Mouse (Mus musculus) midbrain, embryonic 11.5 days (tissue): Measurements from ENCODE around the gene Carm1. TPM values are rescaled to one million over a fixed set of nuclear protein-coding genes. Genes with fewer than 3 reads are reported as not detected.
"Not testable (repeated sequence)": the region's sequence is repeated elsewhere in the genome, so short reads cannot be mapped to it uniquely, and the experiment has no call there.

Experiments used
- ATAC-seq: fragments of 200-750 bp; cut with Nextera tagmentation; 2 replicates; pipeline ENCODE4 v1.8.0; 2017; ENCODE audit warnings: moderate TSS enrichment, moderate library complexity; ENCODE audit not compliant: low FRiP score
- DNase-seq: peaks from one replicate; pipeline ENCODE4 v3.0.0; 2015; ENCODE audit warnings: low spot score; ENCODE audit errors: missing footprints
- H3K27ac ChIP-seq: fragments of 300-500 bp; sonication (generic); 2 replicates; pipeline ENCODE4 v1.5.1; 2014; ENCODE audit warnings: low read depth, low read length
- H3K27me3 ChIP-seq: fragments of 300-500 bp; sonication (generic); 2 replicates; pipeline ENCODE4 v1.6.1; 2014; ENCODE audit warnings: mild to moderate bottlenecking, low read length, moderate library complexity, mixed read lengths; ENCODE audit not compliant: control insufficient read depth, insufficient read depth
- H3K36me3 ChIP-seq: fragments of 300-500 bp; sonication (generic); 2 replicates; pipeline ENCODE4 v1.6.1; 2014; ENCODE audit warnings: mild to moderate bottlenecking, low read length, moderate library complexity, mixed read lengths; ENCODE audit not compliant: control insufficient read depth, insufficient read depth
- H3K4me1 ChIP-seq: fragments of 300-500 bp; sonication (generic); 2 replicates; pipeline ENCODE4 v1.6.1; 2014; ENCODE audit warnings: low read length; ENCODE audit not compliant: control insufficient read depth, insufficient read depth
- H3K4me2 ChIP-seq: fragments of 300-500 bp; sonication (generic); 2 replicates; pipeline ENCODE4 v1.6.1; 2014; ENCODE audit warnings: mild to moderate bottlenecking, moderate library complexity
- H3K4me3 ChIP-seq: fragments of 300-500 bp; sonication (generic); 2 replicates; pipeline ENCODE4 v1.5.1; 2014; ENCODE audit warnings: low read depth, low read length
- H3K9ac ChIP-seq: fragments of 300-500 bp; sonication (generic); 2 replicates; pipeline ENCODE4 v1.6.1; 2014; ENCODE audit warnings: low read length
- H3K9me3 ChIP-seq: fragments of 300-500 bp; sonication (generic); 2 replicates; pipeline ENCODE4 v1.6.1; 2016; ENCODE audit warnings: low read length; ENCODE audit not compliant: control insufficient read depth
- WGBS: fragments of 180-500 bp; shearing (Covaris S2); extraction: QIAGEN DNeasy Blood & Tissue Kit; methylation state at CpG from one replicate; pipeline ENCODE4 v1.1.7; 2014; 5-methylcytosine and 5-hydroxymethylcytosine counted together
- polyA plus RNA-seq: library from polyadenylated mRNA; unstranded; fragments of >200 nt; fragmentation: Nextera tagmentation; extraction: Ambion mirVana; gene quantifications from 2 replicates; pipeline ENCODE4 v1.2.1, GENCODE M21; 2014

Carm1 gene
- polyA plus RNA-seq, 1 experiment from 2014 or later = 63.1 TPM

- ATAC-seq = no peak; the same call in 1 of the 2 replicates
- DNase-seq = peak; percentile 87
- 2% methylated on average over 47 of the region's 69 CpGs for WGBS
Measured at GRCm38 (mm10) chr9:21593122-21593721, 46.5 kb downstream of the Carm1 start.

DNA sequence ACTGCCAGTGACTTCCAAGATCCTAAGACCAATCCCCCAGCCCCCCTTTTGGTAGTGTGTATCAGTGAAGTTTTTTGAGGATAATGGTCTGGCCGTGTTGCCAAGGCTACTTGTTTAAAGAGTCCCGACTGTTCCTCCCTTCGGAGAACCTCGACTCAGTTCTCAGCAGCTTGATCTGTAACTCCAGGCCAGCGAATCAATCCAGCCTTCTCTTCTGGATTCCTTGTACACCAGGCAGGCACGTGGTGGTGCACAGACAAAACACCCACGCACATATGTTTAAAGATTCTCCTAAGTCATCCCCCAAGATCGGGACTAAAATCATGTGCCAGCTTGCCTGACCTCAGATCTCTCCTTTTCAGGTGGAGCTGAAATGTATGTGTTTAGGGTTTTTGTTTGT is 47.7 kb downstream of the Carm1 start:
- H3K27ac ChIP-seq, DNase-seq, H3K4me3 ChIP-seq, H3K36me3 ChIP-seq, H3K27me3 ChIP-seq, H3K9ac ChIP-seq, ATAC-seq, H3K9me3 ChIP-seq: not testable (repeated sequence)
- 92% methylated on average over 8 of the region's 8 CpGs for WGBS
- Histone ChIP-seq H3K4me2 (peak overlapping the region; percentile 97), H3K4me1 (peaks cover 12% of the 10 kb centered on the region)

More at GRCm38 (mm10) chr9:21593122-21593721, 46.5 kb downstream of the Carm1 start:
- peaks cover 12% of the 10 kb centered on the region for H3K4me1 ChIP-seq
- no peaks in the 10 kb centered on the region for H3K27me3 ChIP-seq
- peak overlapping the region; percentile 88 for H3K9ac ChIP-seq
- H3K36me3 ChIP-seq = peaks cover 9% of the 10 kb centered on the region; the same call in 1 of the 2 replicates
- peak overlapping the region; percentile 80 for H3K4me3 ChIP-seq
- peak overlapping the region; percentile 97 for H3K4me2 ChIP-seq
- peak overlapping the region; percentile 65 for H3K27ac ChIP-seq
- no peaks in the 10 kb centered on the region for H3K9me3 ChIP-seq

DNA sequence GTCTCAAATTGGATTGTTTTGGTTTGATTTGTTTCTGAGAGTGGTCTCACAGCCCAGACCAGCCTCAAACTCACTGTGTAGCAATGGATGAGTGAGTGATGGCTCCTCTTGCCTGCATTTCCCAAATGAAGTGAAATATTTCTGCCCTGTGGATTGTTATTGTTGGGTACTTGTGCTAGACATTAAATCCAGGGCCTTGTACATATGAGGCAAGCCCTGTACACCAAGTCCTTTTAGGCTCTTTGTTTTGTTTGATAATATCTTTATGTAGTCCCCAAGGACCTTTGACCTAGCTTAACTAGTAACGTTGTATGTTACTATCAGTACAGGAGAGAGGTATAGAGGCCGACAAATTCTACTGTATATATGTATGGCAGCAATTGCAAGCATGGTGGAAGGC is 48.1 kb downstream of the Carm1 start:
- peaks cover 12% of the 10 kb centered on the region for H3K4me1 ChIP-seq
- no peak overlapping the region for H3K4me3 ChIP-seq
- WGBS = 89% methylated on average over 2 of the region's 2 CpGs
- H3K27me3 ChIP-seq = no peaks in the 10 kb centered on the region
- no peak for ATAC-seq
- no peaks in the 10 kb centered on the region for H3K9me3 ChIP-seq
- no peak overlapping the region for H3K9ac ChIP-seq
- DNase-seq = no peak
- H3K4me2 ChIP-seq = no peak overlapping the region
- H3K27ac ChIP-seq = no peak overlapping the region
- no peaks in the 10 kb centered on the region; the same call in 1 of the 2 replicates for H3K36me3 ChIP-seq

GRCm38 (mm10) chr9:21598198-21598597 is 51.5 kb downstream of the Carm1 start:
- Histone ChIP-seq H3K9me3 (no peaks in the 10 kb centered on the region), H3K27ac (no peak overlapping the region), H3K36me3 (no peaks in the 10 kb centered on the region), H3K4me3 (no peak overlapping the region), H3K27me3 (no peaks in the 10 kb centered on the region), H3K4me2 (no peak overlapping the region), H3K9ac (no peak overlapping the region), H3K4me1 (peaks cover 8% of the 10 kb centered on the region)
- ATAC-seq = no peak
- no peak for DNase-seq
- WGBS = 26% methylated on average over 2 of the region's 2 CpGs

DNA sequence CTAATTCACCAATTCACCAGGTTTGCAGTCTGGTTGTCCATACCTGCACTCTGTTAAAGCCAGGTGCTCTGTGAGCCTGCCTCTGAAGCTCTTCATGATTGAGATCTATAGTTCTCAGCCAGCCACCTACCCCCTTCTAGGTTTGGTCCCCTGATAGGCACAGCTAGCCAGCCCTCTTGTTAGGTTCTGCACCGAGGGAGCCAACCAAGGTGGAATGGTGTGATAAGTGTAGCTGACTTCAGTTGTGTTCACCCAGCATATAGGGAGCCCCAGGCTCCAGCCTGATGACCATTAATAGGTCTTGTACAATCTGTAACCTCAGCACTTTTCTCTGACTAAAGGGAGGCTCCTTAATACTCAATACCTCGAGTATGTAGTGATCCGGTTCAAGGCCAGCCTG is 53.5 kb downstream of the Carm1 start:
- Histone ChIP-seq H3K27ac (no peak overlapping the region), H3K36me3 (no peaks in the 10 kb centered on the region), H3K9me3 (no peaks in the 10 kb centered on the region), H3K9ac (no peak overlapping the region), H3K27me3 (no peaks in the 10 kb centered on the region), H3K4me1 (no peaks in the 10 kb centered on the region), H3K4me3 (no peak overlapping the region), H3K4me2 (no peak overlapping the region)
- no peak for ATAC-seq
- DNase-seq = no peak
- WGBS = 78% methylated on average over 3 of the region's 3 CpGs

- no peak overlapping the region for H3K27ac ChIP-seq
- H3K4me3 ChIP-seq = no peak overlapping the region
- no peaks in the 10 kb centered on the region for H3K9me3 ChIP-seq
- no peaks in the 10 kb centered on the region for H3K4me1 ChIP-seq
- 89% methylated on average over 2 of the region's 2 CpGs for WGBS
- no peaks in the 10 kb centered on the region for H3K27me3 ChIP-seq
- no peak overlapping the region for H3K9ac ChIP-seq
- DNase-seq = no peak
- ATAC-seq = no peak
- no peak overlapping the region for H3K4me2 ChIP-seq
- no peaks in the 10 kb centered on the region for H3K36me3 ChIP-seq
Measured at GRCm38 (mm10) chr9:21601073-21601472, 54.4 kb downstream of the Carm1 start.

DNA sequence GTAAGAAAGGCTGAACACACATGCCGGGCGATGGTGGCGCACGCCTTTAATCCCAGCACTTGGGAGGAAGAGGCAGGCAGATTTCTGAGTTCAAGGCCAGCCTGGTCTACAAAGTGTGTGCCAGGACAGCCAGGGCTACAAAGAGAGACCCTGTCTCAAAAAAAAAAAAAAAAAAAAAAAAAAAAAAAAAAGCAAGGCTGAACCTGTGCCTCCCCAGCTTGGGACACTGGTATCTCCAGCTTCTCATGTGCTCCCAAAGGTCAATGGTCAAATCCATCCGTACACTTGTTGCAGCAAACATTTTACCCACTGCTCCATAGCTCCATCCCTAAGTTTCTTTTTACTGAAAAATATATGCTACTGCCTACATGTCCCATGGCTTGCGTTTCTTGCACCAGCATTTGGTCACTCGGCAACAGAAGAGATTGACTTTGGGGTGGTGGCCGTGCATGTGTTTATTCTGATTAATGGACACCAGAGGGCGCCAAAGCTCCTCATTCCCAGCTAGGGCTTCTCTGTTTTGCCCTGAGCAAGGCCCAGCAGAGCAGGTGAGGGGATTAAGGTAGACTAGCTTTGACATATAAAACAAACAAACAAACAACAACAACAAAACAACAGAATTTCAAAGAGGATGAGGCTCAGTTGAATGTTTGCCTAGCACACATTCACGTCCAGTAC is 55.2 kb downstream of the Carm1 start:
- no peak overlapping the region for H3K4me3 ChIP-seq
- H3K27ac ChIP-seq = no peak overlapping the region
- H3K4me2 ChIP-seq = no peak overlapping the region
- ATAC-seq (peak; percentile 74; the same call in 1 of the 2 replicates), DNase-seq (peak; percentile 93)
- H3K4me1 ChIP-seq = no peaks in the 10 kb centered on the region
- no peaks in the 10 kb centered on the region for H3K27me3 ChIP-seq
- no peaks in the 10 kb centered on the region for H3K36me3 ChIP-seq
- 47% methylated on average over 10 of the region's 10 CpGs for WGBS
- no peak overlapping the region for H3K9ac ChIP-seq
- H3K9me3 ChIP-seq = no peaks in the 10 kb centered on the region

- no peaks in the 10 kb centered on the region for H3K9me3 ChIP-seq
- no peaks in the 10 kb centered on the region for H3K27me3 ChIP-seq
- no peak for ATAC-seq
- no peak overlapping the region for H3K4me2 ChIP-seq
- DNase-seq = no peak
- WGBS = 74% methylated on average over 5 of the region's 5 CpGs
- H3K4me3 ChIP-seq = no peak overlapping the region
- H3K4me1 ChIP-seq = no peaks in the 10 kb centered on the region
- H3K9ac ChIP-seq = no peak overlapping the region
- H3K27ac ChIP-seq = no peak overlapping the region
- H3K36me3 ChIP-seq = no peaks in the 10 kb centered on the region
Measured at GRCm38 (mm10) chr9:21604119-21604518, 57.4 kb downstream of the Carm1 start.

DNA sequence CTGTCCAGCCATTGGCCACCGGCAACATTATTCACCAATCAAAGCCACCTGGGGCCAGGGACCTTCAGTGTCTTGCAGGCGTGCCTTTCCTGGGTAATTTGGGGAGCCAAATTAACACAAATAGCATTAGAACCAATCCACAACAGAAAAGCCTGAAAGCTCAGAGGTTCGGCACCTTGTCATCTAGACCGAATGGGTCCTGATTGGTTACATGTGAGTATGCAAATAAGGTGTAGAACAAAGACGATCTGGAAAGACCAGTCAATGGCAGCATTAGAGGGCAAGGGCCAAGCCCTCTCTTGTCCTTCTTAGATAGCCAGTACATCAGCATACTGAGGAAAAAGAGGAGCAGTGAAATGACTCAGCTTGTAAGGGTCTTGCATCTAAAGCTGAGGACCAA is 59.2 kb downstream of the Carm1 start:
- Histone ChIP-seq H3K4me2 (no peak overlapping the region), H3K36me3 (no peaks in the 10 kb centered on the region), H3K27me3 (no peaks in the 10 kb centered on the region), H3K27ac (no peak overlapping the region), H3K9ac (no peak overlapping the region), H3K4me1 (no peaks in the 10 kb centered on the region), H3K4me3 (no peak overlapping the region), H3K9me3 (no peaks in the 10 kb centered on the region)
- DNase-seq (no peak), ATAC-seq (no peak)
- WGBS = 71% methylated on average over 5 of the region's 5 CpGs
